ENCODE assay signal across 21 mouse cellular contexts in the genomic region with DNA sequence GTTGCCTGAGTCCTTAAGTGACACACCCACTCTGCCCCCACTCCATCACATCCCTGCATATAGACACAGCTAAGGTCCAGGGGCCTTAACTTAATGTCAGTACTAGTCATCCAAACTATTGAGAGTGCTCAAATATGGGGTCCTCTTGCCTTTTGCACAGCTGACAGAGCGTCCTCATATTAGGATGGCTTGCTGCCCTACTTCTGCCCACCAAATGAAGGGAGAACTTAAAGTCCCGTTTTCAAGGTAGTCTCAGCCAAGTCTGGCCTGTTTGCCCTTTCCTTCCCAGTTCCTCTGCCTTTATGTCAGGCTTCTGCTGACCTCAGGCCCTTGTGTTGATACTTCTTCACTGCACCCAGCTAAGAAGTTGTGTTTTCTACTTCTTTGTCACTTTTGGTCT.
DNase-seq lines count a peak whose midpoint lies in the region; ATAC-seq and TF ChIP-seq lines count a peak whose summit lies in the region.
"Had no signal": no experiment of that assay in that cellular context is flagged by ENCODE, and none has a peak within 500 bp of the region (broad histone marks: within the 10 kb centered on the region; RNA-seq: fewer than 3 reads in every experiment).

No protein-coding gene starts in this region.

- no peak overlapping the region for H3K4me3 ChIP-seq in layer of hippocampus, adult 2 months
- H3K4me3 ChIP-seq in limb, embryonic 11.5 days (ENCODE audit: low read depth, low read length): no peak overlapping the region
- H3K4me3 ChIP-seq in limb, embryonic 10.5 days: no peak overlapping the region
- no peak overlapping the region for H3K4me3 ChIP-seq in olfactory bulb, adult 2 months (ENCODE audit: insufficient read depth, low read depth, low read length)
- H3K4me3 ChIP-seq: embryonic facial prominence, embryonic 10.5 days; embryonic facial prominence, embryonic 12.5 days; forebrain, embryonic 13.5 days; forebrain, embryonic 15.5 days had no signal

- H3K27me3 ChIP-seq in limb, embryonic 11.5 days (ENCODE audit: control insufficient read depth, insufficient read depth, low read length): no peaks in the 10 kb centered on the region
- no peaks in the 10 kb centered on the region for H3K27me3 ChIP-seq in limb, embryonic 10.5 days (ENCODE audit: low read depth, poor library complexity, severe bottlenecking)
- H3K27me3 ChIP-seq: embryonic facial prominence, embryonic 12.5 days; forebrain, embryonic 13.5 days; forebrain, embryonic 15.5 days had no signal

- no peak for TF ChIP-seq CTCF in layer of hippocampus, adult 2 months (conservative IDR thresholded peaks at IDR 0.05)
- TF ChIP-seq CTCF in olfactory bulb, adult 2 months (IDR thresholded peaks at IDR 0.05; ENCODE audit: insufficient read depth, low read depth, low read length): no peak

- no peak for ATAC-seq in limb, embryonic 11.5 days (ENCODE audit: insufficient number of reproducible peaks, low FRiP score, low TSS enrichment, low read depth)
- ATAC-seq in granulocyte monocyte progenitor cell, adult 5-6 weeks (replicated peaks; ENCODE audit: poor library complexity, severe bottlenecking): no peak
- ATAC-seq: forebrain, embryonic 13.5 days; forebrain, embryonic 15.5 days had no signal

- 93% methylated on average over 2 of the region's 2 CpGs for WGBS in limb, embryonic 11.5 days
- WGBS in limb, embryonic 10.5 days: 92% methylated on average over 2 of the region's 2 CpGs
- WGBS in olfactory bulb, adult 2 months: 88% methylated on average over 2 of the region's 2 CpGs

- no peak for DNase-seq in layer of hippocampus, adult 2 months (ENCODE audit: low spot score in 2 of 2)
- DNase-seq in layer of hippocampus, postnatal 25 days (ENCODE audit: extremely low spot score in 1 of 2, low spot score in 1 of 2): no peak
- peak; percentile 1 for DNase-seq in limb, embryonic 11.5 days (ENCODE audit: low spot score)
- no peak for DNase-seq in limb, embryonic 10.5 days (ENCODE audit: low spot score)
- DNase-seq in right cerebral cortex, adult 2 months (ENCODE audit: low spot score in 2 of 2): peak; percentile 4 to 11
- DNase-seq in right cerebral cortex, adult 18-20 months: no peak
- DNase-seq: adrenal gland, adult 2 months; adrenal gland, postnatal 10 days; adrenal gland, postnatal 25 days; cerebellum, adult 11 months; cerebellum, adult 18-20 months; cerebellum, adult 8-10 months; cerebellum, adult 9-11 months; cerebellum, postnatal 14 days; cerebellum, postnatal 36 days had no signal

- peak overlapping the region; percentile 63 for H3K27ac ChIP-seq in layer of hippocampus, adult 2 months
- H3K27ac ChIP-seq in limb, embryonic 11.5 days (replicated peaks; ENCODE audit: low read depth, low read length): no peak overlapping the region
- no peak overlapping the region for H3K27ac ChIP-seq in limb, embryonic 10.5 days
- H3K27ac ChIP-seq in olfactory bulb, adult 2 months (ENCODE audit: insufficient read depth, low read depth, low read length): 0 out of 2 replicates have a peak overlapping the region, but pooled peaks have one; percentile 5
- H3K27ac ChIP-seq: embryonic facial prominence, embryonic 10.5 days; embryonic facial prominence, embryonic 12.5 days; forebrain, embryonic 13.5 days; forebrain, embryonic 15.5 days had no signal

- H3K4me2 ChIP-seq in limb, embryonic 11.5 days (ENCODE audit: low read depth, severe bottlenecking): no peak overlapping the region
- H3K4me2 ChIP-seq: embryonic facial prominence, embryonic 12.5 days; forebrain, embryonic 13.5 days; forebrain, embryonic 15.5 days had no signal

- H3K9ac ChIP-seq in limb, embryonic 11.5 days (ENCODE audit: low read length): no peak overlapping the region
- H3K9ac ChIP-seq: embryonic facial prominence, embryonic 12.5 days; forebrain, embryonic 13.5 days; forebrain, embryonic 15.5 days had no signal

- H3K4me1 ChIP-seq in limb, embryonic 11.5 days (ENCODE audit: control insufficient read depth, insufficient read depth, low read length): no peaks in the 10 kb centered on the region
- H3K4me1 ChIP-seq in limb, embryonic 10.5 days: no peaks in the 10 kb centered on the region
- peaks cover 4% of the 10 kb centered on the region for H3K4me1 ChIP-seq in olfactory bulb, adult 2 months (ENCODE audit: control insufficient read depth, insufficient read depth, low read length)
- H3K4me1 ChIP-seq: embryonic facial prominence, embryonic 10.5 days; embryonic facial prominence, embryonic 12.5 days; forebrain, embryonic 13.5 days; forebrain, embryonic 15.5 days had no signal

- no peaks in the 10 kb centered on the region for H3K36me3 ChIP-seq in limb, embryonic 11.5 days (ENCODE audit: control insufficient read depth, insufficient read depth, low read length)
- H3K36me3 ChIP-seq in limb, embryonic 10.5 days: peaks cover 50% of the 10 kb centered on the region

- H3K9me3 ChIP-seq in limb, embryonic 11.5 days (ENCODE audit: control insufficient read depth, low read length): no peaks in the 10 kb centered on the region
- no peaks in the 10 kb centered on the region for H3K9me3 ChIP-seq in limb, embryonic 10.5 days (replicated peaks)
- H3K9me3 ChIP-seq: embryonic facial prominence, embryonic 10.5 days; embryonic facial prominence, embryonic 12.5 days; forebrain, embryonic 13.5 days; forebrain, embryonic 15.5 days had no signal

- no peak for TF ChIP-seq POLR2A in olfactory bulb, adult 2 months (IDR thresholded peaks at IDR 0.05; ENCODE audit: insufficient read depth, low read depth, low read length)

Comparison
In these comparisons a context has a peak if more than half of its experiments do, and no peak if none do; other contexts are left out.
1. DNase-seq: peak in limb, embryonic 11.5 days (single experiment) and right cerebral cortex, adult 2 months (2 of 2); none in layer of hippocampus, adult 2 months (0 of 2), layer of hippocampus, postnatal 25 days (0 of 2), limb, embryonic 10.5 days (single experiment) and right cerebral cortex, adult 18-20 months (single experiment).
2. H3K27ac ChIP-seq: peak in layer of hippocampus, adult 2 months (single experiment) and olfactory bulb, adult 2 months (single experiment); none in limb, embryonic 11.5 days (single experiment) and limb, embryonic 10.5 days (single experiment).